Mouse (Mus musculus): ENCODE measurements at regions not wholly inside any gene's neighbourhood (a gene's known extent, or its start where the extent isn't known, plus 50 kb on each side); places are given as distances from the start of the nearest gene placed in this dataset.

- Histone ChIP-seq H3K27me3 (ENCODE audit: control insufficient read depth, insufficient read depth, low read length) (no peaks in the 10 kb centered on the region; the same call in 1 of the 2 replicates), H3K4me1 (ENCODE audit: control insufficient read depth, insufficient read depth, low read length) (no peaks in the 10 kb centered on the region), H3K4me3 (replicated peaks; ENCODE audit: insufficient read depth, low read depth, low read length) (no peak overlapping the region), H3K27ac (ENCODE audit: insufficient read depth, low read length) (no peak overlapping the region)
- no peak for TF ChIP-seq CTCF (IDR thresholded peaks at IDR 0.05; ENCODE audit: borderline replicate concordance, insufficient read depth, low read depth, low read length)
- no peak for TF ChIP-seq POLR2A (IDR thresholded peaks at IDR 0.05; ENCODE audit: borderline replicate concordance, insufficient read depth, low read length)
- DNase-seq, result no peak
- 73% methylated on average over 2 of the region's 2 CpGs for WGBS
Observed at GRCm38 (mm10) chr2:178997921-178998320, 444.3 kb upstream of the Cdh4 start.

GRCm38 (mm10) chr2:179000448-179001081 lies 441.7 kb upstream of the Cdh4 start:
- Histone ChIP-seq H3K4me1 (ENCODE audit: control insufficient read depth, insufficient read depth, low read length) (no peaks in the 10 kb centered on the region), H3K27ac (ENCODE audit: insufficient read depth, low read length) (no peak overlapping the region), H3K27me3 (ENCODE audit: control insufficient read depth, insufficient read depth, low read length) (no peaks in the 10 kb centered on the region), H3K4me3 (replicated peaks; ENCODE audit: insufficient read depth, low read depth, low read length) (no peak overlapping the region)
- no peak for DNase-seq
- TF ChIP-seq POLR2A (IDR thresholded peaks at IDR 0.05; ENCODE audit: borderline replicate concordance, insufficient read depth, low read length) (no peak), CTCF (IDR thresholded peaks at IDR 0.05; ENCODE audit: borderline replicate concordance, insufficient read depth, low read depth, low read length) (no peak)
- WGBS, result 90% methylated on average over 17 of the region's 17 CpGs

GRCm38 (mm10) chr2:179007766-179008165 lies 434.5 kb upstream of the Cdh4 start:
- Histone ChIP-seq H3K4me1 (ENCODE audit: control insufficient read depth, insufficient read depth, low read length) (no peaks in the 10 kb centered on the region), H3K4me3 (replicated peaks; ENCODE audit: insufficient read depth, low read depth, low read length) (no peak overlapping the region), H3K27ac (ENCODE audit: insufficient read depth, low read length) (no peak overlapping the region), H3K27me3 (ENCODE audit: control insufficient read depth, insufficient read depth, low read length) (no peaks in the 10 kb centered on the region)
- 57% methylated on average over 6 of the region's 6 CpGs for WGBS
- no peak for DNase-seq
- TF ChIP-seq POLR2A (IDR thresholded peaks at IDR 0.05; ENCODE audit: borderline replicate concordance, insufficient read depth, low read length) (no peak), CTCF (IDR thresholded peaks at IDR 0.05; ENCODE audit: borderline replicate concordance, insufficient read depth, low read depth, low read length) (no peak)

GRCm38 (mm10) chr2:179013891-179014593 lies 428.2 kb upstream of the Cdh4 start:
- no peak for DNase-seq
- H3K4me1 ChIP-seq (ENCODE audit: control insufficient read depth, insufficient read depth, low read length), result no peaks in the 10 kb centered on the region
- H3K4me3 ChIP-seq (replicated peaks; ENCODE audit: insufficient read depth, low read depth, low read length), result no peak overlapping the region
- no peaks in the 10 kb centered on the region for H3K27me3 ChIP-seq (ENCODE audit: control insufficient read depth, insufficient read depth, low read length)
- WGBS, result 80% methylated on average over 6 of the region's 6 CpGs
- H3K27ac ChIP-seq (ENCODE audit: insufficient read depth, low read length), result no peak overlapping the region
- TF ChIP-seq CTCF (IDR thresholded peaks at IDR 0.05; ENCODE audit: borderline replicate concordance, insufficient read depth, low read depth, low read length), result no peak
- TF ChIP-seq POLR2A (IDR thresholded peaks at IDR 0.05; ENCODE audit: borderline replicate concordance, insufficient read depth, low read length), result no peak

GRCm38 (mm10) chr2:179022675-179023194 lies 419.5 kb upstream of the Cdh4 start:
- no peaks in the 10 kb centered on the region for H3K4me1 ChIP-seq (ENCODE audit: control insufficient read depth, insufficient read depth, low read length)
- no peaks in the 10 kb centered on the region for H3K27me3 ChIP-seq (ENCODE audit: control insufficient read depth, insufficient read depth, low read length)
- no peak for TF ChIP-seq CTCF (IDR thresholded peaks at IDR 0.05; ENCODE audit: borderline replicate concordance, insufficient read depth, low read depth, low read length)
- TF ChIP-seq POLR2A (IDR thresholded peaks at IDR 0.05; ENCODE audit: borderline replicate concordance, insufficient read depth, low read length), result no peak
- DNase-seq, result no peak
- H3K27ac ChIP-seq (ENCODE audit: insufficient read depth, low read length), result no peak overlapping the region
- WGBS, result 76% methylated on average over 5 of the region's 5 CpGs
- no peak overlapping the region for H3K4me3 ChIP-seq (replicated peaks; ENCODE audit: insufficient read depth, low read depth, low read length)

- under 1% methylated on average over 3 of the region's 3 CpGs for WGBS
- Histone ChIP-seq H3K4me3 (replicated peaks; ENCODE audit: insufficient read depth, low read depth, low read length) (no peak overlapping the region), H3K27me3 (ENCODE audit: control insufficient read depth, insufficient read depth, low read length) (no peaks in the 10 kb centered on the region), H3K27ac (ENCODE audit: insufficient read depth, low read length) (no peak overlapping the region), H3K4me1 (ENCODE audit: control insufficient read depth, insufficient read depth, low read length) (no peaks in the 10 kb centered on the region)
- DNase-seq, result no peak
- TF ChIP-seq CTCF (IDR thresholded peaks at IDR 0.05; ENCODE audit: borderline replicate concordance, insufficient read depth, low read depth, low read length), result no peak
- TF ChIP-seq POLR2A (IDR thresholded peaks at IDR 0.05; ENCODE audit: borderline replicate concordance, insufficient read depth, low read length), result no peak
Observed at GRCm38 (mm10) chr2:179024225-179024624, 418.0 kb upstream of the Cdh4 start.

- no peak overlapping the region for H3K27ac ChIP-seq (ENCODE audit: insufficient read depth, low read length)
- H3K4me1 ChIP-seq (ENCODE audit: control insufficient read depth, insufficient read depth, low read length), result no peaks in the 10 kb centered on the region
- H3K27me3 ChIP-seq (ENCODE audit: control insufficient read depth, insufficient read depth, low read length), result no peaks in the 10 kb centered on the region
- TF ChIP-seq POLR2A (IDR thresholded peaks at IDR 0.05; ENCODE audit: borderline replicate concordance, insufficient read depth, low read length), result no peak
- no peak for TF ChIP-seq CTCF (IDR thresholded peaks at IDR 0.05; ENCODE audit: borderline replicate concordance, insufficient read depth, low read depth, low read length)
- H3K4me3 ChIP-seq (replicated peaks; ENCODE audit: insufficient read depth, low read depth, low read length), result no peak overlapping the region
- DNase-seq, result no peak
- 96% methylated on average over 2 of the region's 2 CpGs for WGBS
Observed at GRCm38 (mm10) chr2:179033171-179033570, 409.1 kb upstream of the Cdh4 start.

- TF ChIP-seq POLR2A (IDR thresholded peaks at IDR 0.05; ENCODE audit: borderline replicate concordance, insufficient read depth, low read length), result no peak
- no peak for TF ChIP-seq CTCF (IDR thresholded peaks at IDR 0.05; ENCODE audit: borderline replicate concordance, insufficient read depth, low read depth, low read length)
- 12% methylated on average over 6 of the region's 6 CpGs for WGBS
- peak in 1 of 2 experiments; percentile 9 for DNase-seq
- Histone ChIP-seq H3K4me3 (replicated peaks; ENCODE audit: insufficient read depth, low read depth, low read length) (no peak overlapping the region), H3K4me1 (ENCODE audit: control insufficient read depth, insufficient read depth, low read length) (no peaks in the 10 kb centered on the region), H3K27ac (ENCODE audit: insufficient read depth, low read length) (no peak overlapping the region), H3K27me3 (ENCODE audit: control insufficient read depth, insufficient read depth, low read length) (no peaks in the 10 kb centered on the region; the same call in 1 of the 2 replicates)
Observed at GRCm38 (mm10) chr2:179035446-179035845, 406.8 kb upstream of the Cdh4 start.
